Mouse (Mus musculus) embryonic facial prominence, embryonic 15.5 days (tissue): ENCODE results near the gene Capn2. TPM values are rescaled to one million over a fixed set of nuclear protein-coding genes. Genes with fewer than 3 reads are reported as not detected.

Experiments
- ATAC-seq: fragments of 200-750 bp; cut with Nextera tagmentation; 2 replicates; pipeline ENCODE4 v1.8.0; 2017; ENCODE audit warnings: low read depth, moderate TSS enrichment; ENCODE audit not compliant: insufficient number of reproducible peaks, low FRiP score, low TSS enrichment
- H3K27ac ChIP-seq: fragments of 300-500 bp; sonication (generic); replicated peaks from 2 replicates; pipeline ENCODE4 v1.5.1; 2015; ENCODE audit warnings: mild to moderate bottlenecking, inconsistent platforms
- H3K27me3 ChIP-seq: fragments of 300-500 bp; sonication (generic); 2 replicates; pipeline ENCODE4 v1.6.1; 2015; ENCODE audit warnings: inconsistent platforms
- H3K36me3 ChIP-seq: fragments of 300-500 bp; sonication (generic); 2 replicates; pipeline ENCODE4 v1.6.1; 2015; ENCODE audit warnings: mild to moderate bottlenecking, inconsistent platforms
- H3K4me1 ChIP-seq: fragments of 300-500 bp; sonication (generic); 2 replicates; pipeline ENCODE4 v1.6.1; 2015; ENCODE audit warnings: inconsistent platforms
- H3K4me2 ChIP-seq: fragments of 300-500 bp; sonication (generic); replicated peaks from 2 replicates; pipeline ENCODE4 v1.6.1; 2015; ENCODE audit warnings: mild to moderate bottlenecking, inconsistent platforms
- H3K4me3 ChIP-seq: fragments of 300-500 bp; sonication (generic); replicated peaks from 2 replicates; pipeline ENCODE4 v1.5.1; 2015; ENCODE audit warnings: mild to moderate bottlenecking, inconsistent platforms
- H3K9ac ChIP-seq: fragments of 300-500 bp; sonication (generic); 2 replicates; pipeline ENCODE4 v1.6.1; 2015; ENCODE audit warnings: inconsistent platforms
- H3K9me3 ChIP-seq: fragments of 300-500 bp; sonication (generic); replicated peaks from 2 replicates; pipeline ENCODE4 v1.6.1; 2016; ENCODE audit warnings: inconsistent platforms
- WGBS: fragments of 180-500 bp; shearing (Covaris S2); methylation state at CpG from one replicate; pipeline ENCODE4 v1.1.7; 2015; 5-methylcytosine and 5-hydroxymethylcytosine counted together
- polyA plus RNA-seq: library from polyadenylated mRNA; unstranded; fragments of >200 nt; fragmentation: Nextera tagmentation; extraction: Ambion mirVana; gene quantifications from 2 replicates; pipeline ENCODE4 v1.2.1, GENCODE M21; 2015

Gene Capn2
- polyA plus RNA-seq, 1 experiment from 2014 or later: 132 TPM

DNA sequence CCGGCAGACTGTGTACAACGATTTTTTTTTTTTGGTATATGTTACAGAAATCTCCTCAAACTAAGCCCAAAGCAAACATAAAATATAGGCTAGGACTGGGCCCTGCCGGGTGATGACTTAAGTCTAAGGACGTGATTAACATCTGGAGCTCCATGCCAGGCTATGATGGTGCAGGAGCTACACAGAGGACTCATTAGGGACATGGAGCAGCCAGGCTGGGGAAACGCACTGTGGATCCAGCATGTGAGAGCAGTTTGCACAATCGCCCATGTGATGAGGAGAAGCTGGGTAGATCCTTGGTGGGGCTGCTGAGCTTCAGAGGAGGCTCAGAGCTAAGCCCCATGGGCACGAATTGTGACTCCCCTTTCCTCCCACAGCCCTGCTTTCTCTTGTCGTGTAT lies 33.4 kb upstream of the Capn2 start:
- Histone ChIP-seq H3K27ac (no peak overlapping the region), H3K9ac (no peak overlapping the region), H3K27me3 (no peaks in the 10 kb centered on the region), H3K4me3 (no peak overlapping the region), H3K36me3 (no peaks in the 10 kb centered on the region), H3K4me2 (no peak overlapping the region), H3K4me1 (no peaks in the 10 kb centered on the region), H3K9me3 (no peaks in the 10 kb centered on the region)
- 69% methylated on average over 8 of the region's 8 CpGs for WGBS
- ATAC-seq: no peak

DNA sequence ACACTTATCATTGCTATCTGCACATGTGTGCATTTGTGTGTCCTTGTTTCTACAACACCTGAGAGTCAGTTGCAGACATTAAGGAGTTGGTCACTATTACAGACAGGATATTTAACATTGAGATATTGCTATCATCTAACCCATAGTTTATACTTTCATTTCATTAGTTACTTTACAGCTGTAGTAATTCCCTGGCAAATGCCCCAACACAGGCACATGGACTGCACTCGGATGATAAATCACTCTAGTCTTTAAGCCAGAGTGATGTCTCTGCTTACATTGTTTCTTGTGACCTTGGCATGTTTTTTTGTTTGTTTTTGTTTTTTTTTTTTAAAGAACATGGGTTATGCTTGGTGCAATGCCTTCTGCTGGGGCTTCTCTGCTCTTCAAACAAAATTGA lies 26.5 kb upstream of the Capn2 start:
- no peak for ATAC-seq
- no peak overlapping the region for H3K9ac ChIP-seq
- no peaks in the 10 kb centered on the region for H3K9me3 ChIP-seq
- WGBS: 59% methylated on average over 1 of the region's 1 CpGs
- peaks cover 4% of the 10 kb centered on the region; the same call in 1 of the 2 replicates for H3K4me1 ChIP-seq
- H3K4me2 ChIP-seq: no peak overlapping the region
- no peak overlapping the region for H3K27ac ChIP-seq
- H3K27me3 ChIP-seq: no peaks in the 10 kb centered on the region
- H3K36me3 ChIP-seq: no peaks in the 10 kb centered on the region
- H3K4me3 ChIP-seq: no peak overlapping the region

DNA sequence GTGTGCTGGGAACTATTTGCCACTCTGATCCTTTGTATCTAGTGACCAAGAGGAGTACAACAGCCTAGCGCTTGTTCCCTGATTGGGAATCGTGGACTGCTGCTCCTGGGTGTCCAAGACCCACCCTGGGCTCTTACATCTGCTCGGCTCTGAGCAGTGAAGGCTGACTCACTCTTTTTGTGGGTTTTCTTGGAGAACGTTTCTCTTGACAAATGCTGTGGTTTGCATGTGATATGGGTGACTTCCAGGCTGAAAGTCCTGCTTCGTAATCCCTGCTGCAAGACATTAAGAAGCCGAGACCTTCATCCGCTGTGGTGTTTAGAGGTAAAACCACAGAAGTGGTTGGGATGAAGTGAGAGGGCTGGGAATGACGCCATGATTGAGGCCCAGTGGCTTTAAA lies 25.7 kb upstream of the Capn2 start:
- H3K4me2 ChIP-seq: no peak overlapping the region
- no peak overlapping the region for H3K27ac ChIP-seq
- peaks cover 4% of the 10 kb centered on the region; the same call in 1 of the 2 replicates for H3K4me1 ChIP-seq
- no peak overlapping the region for H3K9ac ChIP-seq
- no peak for ATAC-seq
- no peaks in the 10 kb centered on the region for H3K9me3 ChIP-seq
- H3K27me3 ChIP-seq: no peaks in the 10 kb centered on the region
- H3K36me3 ChIP-seq: no peaks in the 10 kb centered on the region
- 51% methylated on average over 8 of the region's 8 CpGs for WGBS
- no peak overlapping the region for H3K4me3 ChIP-seq

DNA sequence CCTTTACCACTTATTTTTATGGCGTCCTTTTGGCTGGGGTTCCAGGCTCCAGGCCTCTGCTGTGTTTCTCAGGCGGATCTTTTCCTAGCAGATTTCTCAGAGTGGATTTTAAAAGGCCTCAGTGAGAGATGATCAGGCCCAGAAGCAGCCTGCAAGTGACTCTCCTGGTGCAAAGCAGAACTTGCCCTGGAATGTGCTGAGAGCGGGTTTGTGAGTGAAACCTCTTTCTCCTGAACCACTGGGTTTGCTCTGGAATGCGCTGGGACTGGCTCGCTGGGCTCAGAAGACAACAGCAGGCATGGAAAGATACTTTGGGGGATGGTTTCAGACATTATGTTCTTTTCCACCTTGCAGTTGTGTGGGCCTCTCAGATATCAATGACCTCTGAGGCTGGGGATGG lies 24.7 kb upstream of the Capn2 start:
- H3K4me3 ChIP-seq: no peak overlapping the region
- no peaks in the 10 kb centered on the region for H3K27me3 ChIP-seq
- no peak overlapping the region for H3K9ac ChIP-seq
- peak overlapping the region; percentile 58; the same call in 1 of the 2 replicates for H3K27ac ChIP-seq
- ATAC-seq: no peak
- H3K4me1 ChIP-seq: peaks cover 4% of the 10 kb centered on the region; the same call in 1 of the 2 replicates
- H3K4me2 ChIP-seq: no peak overlapping the region
- H3K9me3 ChIP-seq: no peaks in the 10 kb centered on the region
- 51% methylated on average over 5 of the region's 5 CpGs for WGBS
- no peaks in the 10 kb centered on the region for H3K36me3 ChIP-seq

DNA sequence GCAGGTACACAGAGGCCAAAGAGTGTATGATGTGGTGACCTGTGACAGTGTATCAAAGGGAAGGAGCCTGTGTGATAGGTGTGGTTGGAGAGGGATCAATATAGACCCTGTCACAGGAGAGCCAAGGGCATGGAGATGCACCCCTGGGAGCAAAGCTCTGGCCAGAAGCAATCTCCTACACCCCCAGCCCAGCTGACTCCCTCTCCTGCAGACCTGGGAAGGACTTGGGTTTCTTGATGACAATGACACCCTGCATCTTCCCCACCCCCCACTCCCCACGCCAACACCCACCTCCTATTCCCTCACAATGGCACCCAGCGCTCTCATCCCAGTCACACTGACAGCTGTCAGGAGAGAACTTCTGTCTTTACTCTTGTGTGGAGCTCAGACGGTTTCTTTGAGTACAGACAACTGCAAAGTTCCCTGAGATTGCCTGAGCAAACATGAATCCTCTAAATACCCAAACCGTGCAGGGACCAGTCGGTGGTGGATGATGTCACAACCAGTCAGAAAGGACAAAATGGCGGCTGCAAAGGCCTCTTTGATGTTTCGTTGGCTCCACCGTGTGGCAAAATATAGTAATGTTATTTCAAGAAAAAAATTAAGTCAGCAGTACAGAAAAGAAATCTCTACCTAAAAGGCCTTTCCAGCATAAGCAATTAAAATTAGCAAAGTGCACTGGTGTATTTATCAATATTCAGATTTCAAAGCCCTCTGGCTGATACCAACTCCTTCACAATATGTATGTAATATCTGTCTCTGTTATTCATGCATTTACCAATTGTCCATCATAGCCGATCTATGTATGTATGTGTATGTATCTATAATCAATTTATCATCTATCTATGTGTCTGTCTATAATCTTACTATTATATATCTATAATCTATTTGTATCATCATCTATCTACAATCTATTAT lies 21.9 kb upstream of the Capn2 start:
- ATAC-seq: peak; percentile 71
- H3K4me3 ChIP-seq: peak overlapping the region; percentile 38
- no peaks in the 10 kb centered on the region for H3K36me3 ChIP-seq
- H3K27me3 ChIP-seq: no peaks in the 10 kb centered on the region
- H3K4me2 ChIP-seq: peak overlapping the region; percentile 65
- 17% methylated on average over 9 of the region's 9 CpGs for WGBS
- peaks cover 4% of the 10 kb centered on the region; the same call in 1 of the 2 replicates for H3K4me1 ChIP-seq
- H3K27ac ChIP-seq: 0 out of 2 replicates have a peak overlapping the region, but pooled peaks have one; percentile 45
- no peak overlapping the region for H3K9ac ChIP-seq
- no peaks in the 10 kb centered on the region for H3K9me3 ChIP-seq

DNA sequence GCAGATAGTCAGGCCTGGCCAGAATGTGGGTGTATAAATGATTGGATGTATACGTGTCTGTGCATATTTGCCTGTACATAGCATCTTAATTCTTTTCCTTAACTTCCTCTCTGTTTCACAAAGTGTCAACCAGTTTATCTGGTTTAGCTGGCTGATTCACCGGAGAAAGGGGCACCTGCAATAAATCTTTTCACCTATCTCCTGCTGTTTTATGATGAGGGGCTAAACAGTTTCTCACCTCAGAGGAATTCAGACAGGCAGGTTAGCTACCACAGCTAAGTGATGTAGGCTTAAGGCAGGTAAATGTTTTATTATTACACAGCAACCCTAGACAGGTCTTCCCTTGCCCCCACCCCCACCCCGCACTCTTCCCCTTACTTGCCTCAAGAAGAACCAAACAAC lies 17.7 kb upstream of the Capn2 start:
- no peak overlapping the region for H3K4me2 ChIP-seq
- H3K27me3 ChIP-seq: no peaks in the 10 kb centered on the region
- no peaks in the 10 kb centered on the region for H3K9me3 ChIP-seq
- no peaks in the 10 kb centered on the region for H3K36me3 ChIP-seq
- H3K9ac ChIP-seq: no peak overlapping the region
- peak overlapping the region; percentile 63; the same call in 1 of the 2 replicates for H3K27ac ChIP-seq
- peaks cover 4% of the 10 kb centered on the region; the same call in 1 of the 2 replicates for H3K4me1 ChIP-seq
- no peak for ATAC-seq
- 58% methylated on average over 3 of the region's 3 CpGs for WGBS
- no peak overlapping the region for H3K4me3 ChIP-seq

DNA sequence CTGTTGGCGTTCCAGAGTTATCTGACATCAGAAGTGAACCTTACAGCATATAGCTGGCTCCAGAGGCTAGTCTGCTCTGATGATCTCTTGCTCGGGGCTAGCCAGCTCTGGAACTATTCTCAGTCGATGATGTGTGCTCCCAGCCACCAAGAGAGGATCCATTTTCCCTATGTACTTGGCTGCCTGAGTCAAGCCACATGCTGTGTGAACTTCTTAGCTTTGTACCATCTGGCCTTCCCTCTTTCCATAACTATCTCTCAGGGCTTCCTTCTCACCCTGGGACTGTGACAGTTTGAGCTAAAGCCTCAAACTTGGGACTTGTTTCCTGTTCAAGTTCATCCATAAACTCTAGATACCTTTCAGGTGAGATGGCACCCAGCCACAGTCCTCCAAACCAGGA lies 16.2 kb upstream of the Capn2 start:
- no peak for ATAC-seq
- Histone ChIP-seq H3K27ac (no peak overlapping the region), H3K9ac (no peak overlapping the region), H3K36me3 (no peaks in the 10 kb centered on the region), H3K4me1 (peaks cover 2% of the 10 kb centered on the region), H3K4me2 (no peak overlapping the region), H3K9me3 (no peaks in the 10 kb centered on the region), H3K4me3 (no peak overlapping the region), H3K27me3 (no peaks in the 10 kb centered on the region)
- WGBS: 66% methylated on average over 3 of the region's 3 CpGs

DNA sequence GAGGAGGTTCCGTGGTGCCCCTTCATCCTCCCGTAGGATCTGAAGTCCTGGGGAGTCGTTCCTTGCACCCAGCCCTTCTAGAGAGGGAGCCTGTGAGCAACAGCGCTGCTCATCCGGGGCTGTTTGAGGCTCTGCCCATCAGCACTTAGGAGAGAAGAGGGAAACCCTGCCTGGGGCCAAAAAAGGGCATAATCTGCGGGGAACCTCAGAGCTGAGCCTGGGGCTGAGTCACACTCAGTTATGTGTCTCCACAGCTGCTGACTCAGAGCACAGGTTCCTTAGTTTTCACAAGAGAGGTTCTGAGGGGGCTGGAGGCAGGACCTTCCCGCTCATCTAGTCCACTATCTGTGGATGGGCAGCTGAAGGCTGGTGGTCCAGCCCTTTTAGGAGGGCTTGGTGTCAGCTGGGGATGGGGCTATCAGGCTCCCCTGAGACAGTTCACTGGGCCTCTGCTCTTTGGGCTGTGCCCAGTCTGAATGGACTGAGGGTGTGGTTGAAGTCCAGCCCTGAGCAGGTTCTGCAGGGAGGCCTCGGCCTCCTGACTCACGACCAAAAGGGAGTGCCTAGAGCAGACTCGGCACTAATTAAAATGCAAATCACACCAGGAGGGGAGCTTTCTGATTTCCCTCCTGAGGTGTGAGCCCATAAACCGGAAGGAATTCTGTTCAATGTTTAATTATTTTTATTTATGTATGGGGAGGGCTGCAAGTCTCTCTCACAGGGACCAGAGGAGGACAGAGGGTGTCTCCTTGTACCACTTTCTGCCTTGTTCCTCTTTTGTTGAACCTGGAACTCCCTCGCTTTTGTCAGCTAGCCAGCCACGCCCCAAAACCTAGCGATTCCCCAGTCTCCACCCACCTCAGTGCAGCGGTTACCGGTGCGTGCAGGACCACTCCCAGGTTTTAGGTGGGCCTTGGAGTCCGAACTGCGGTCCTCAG lies 10.8 kb upstream of the Capn2 start:
- Histone ChIP-seq H3K36me3 (no peaks in the 10 kb centered on the region), H3K4me2 (peak overlapping the region; percentile 24), H3K9me3 (no peaks in the 10 kb centered on the region), H3K4me1 (peaks cover 14% of the 10 kb centered on the region), H3K27ac (0 out of 2 replicates have a peak overlapping the region, but pooled peaks have one; percentile 17), H3K9ac (no peak overlapping the region), H3K27me3 (peaks cover 10% of the 10 kb centered on the region; the same call in 1 of the 2 replicates), H3K4me3 (no peak overlapping the region)
- WGBS: 9% methylated on average over 19 of the region's 19 CpGs
- ATAC-seq: peak; percentile 79

DNA sequence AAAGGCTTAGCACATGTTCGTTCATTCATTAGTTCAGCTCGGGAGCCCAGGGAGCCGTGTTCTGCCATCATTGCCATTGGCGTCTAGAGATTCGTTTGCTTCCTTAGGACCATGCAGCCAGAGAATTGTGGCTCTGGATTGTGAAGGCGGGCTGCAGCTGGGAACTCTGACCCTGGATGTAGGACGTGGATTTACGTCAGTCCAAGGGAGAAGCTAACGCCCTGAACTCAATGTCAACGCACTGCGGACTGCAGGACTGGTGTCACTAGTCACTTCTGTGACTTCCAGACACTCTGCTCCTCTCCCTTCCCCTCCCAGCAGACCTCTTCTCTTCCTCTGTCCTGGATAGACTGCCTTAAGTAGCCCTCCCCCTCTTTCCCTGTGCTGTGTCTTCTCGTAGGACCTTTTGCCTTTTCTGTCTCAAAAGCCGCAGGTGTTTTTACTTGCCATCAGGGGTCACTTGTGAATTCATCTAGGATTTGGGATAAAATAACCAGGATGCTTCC lies 9.9 kb upstream of the Capn2 start:
- Histone ChIP-seq H3K9ac (no peak overlapping the region), H3K4me3 (no peak overlapping the region), H3K9me3 (no peaks in the 10 kb centered on the region), H3K36me3 (no peaks in the 10 kb centered on the region), H3K4me2 (peak overlapping the region; percentile 24), H3K27ac (no peak overlapping the region), H3K4me1 (peaks cover 14% of the 10 kb centered on the region), H3K27me3 (peaks cover 10% of the 10 kb centered on the region; the same call in 1 of the 2 replicates)
- ATAC-seq: no peak
- whole genome bisulfite sequencing: 59% methylated on average over 13 of the region's 13 CpGs

DNA sequence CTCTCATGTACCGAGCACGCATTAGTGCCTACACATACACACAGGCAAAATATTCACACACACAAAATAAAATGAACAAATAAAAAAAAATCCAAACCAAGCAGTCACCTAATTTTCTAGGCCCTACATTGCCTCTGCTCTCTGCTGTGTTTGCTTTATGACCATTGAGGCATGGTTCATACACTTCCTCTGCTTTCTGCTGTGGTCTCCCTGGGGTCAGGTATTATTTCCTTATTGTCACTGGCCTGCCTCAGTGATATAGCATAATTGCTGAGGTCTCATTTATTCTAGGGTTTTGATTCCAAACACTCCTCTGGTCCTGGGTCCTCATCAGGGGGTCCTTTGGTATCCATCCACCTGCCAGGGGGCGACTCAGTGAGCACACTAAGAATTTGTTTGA lies 8.2 kb upstream of the Capn2 start:
- ATAC-seq: no peak
- no peak overlapping the region for H3K27ac ChIP-seq
- 93% methylated on average over 3 of the region's 3 CpGs for WGBS

DNA sequence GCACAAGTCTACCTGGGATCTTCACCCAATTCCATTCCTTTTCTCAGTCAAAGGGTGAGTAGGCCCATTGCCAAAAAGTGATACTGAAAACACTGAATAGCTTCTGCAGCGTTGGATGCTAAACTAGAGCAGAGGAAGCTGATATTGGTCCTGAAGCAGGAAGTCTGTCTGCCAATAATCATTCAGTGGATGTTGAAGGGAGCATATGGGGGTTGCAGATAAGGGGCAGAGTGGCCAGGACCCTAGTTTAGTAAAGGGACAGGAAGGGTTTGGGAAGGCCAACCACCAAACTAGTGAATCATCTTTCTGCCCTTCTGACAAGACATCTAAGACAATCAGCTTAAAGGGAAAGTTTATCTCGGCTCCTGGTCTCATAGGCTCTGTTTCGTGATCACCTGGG lies 6.3 kb upstream of the Capn2 start:
- Histone ChIP-seq H3K36me3 (no peaks in the 10 kb centered on the region), H3K27me3 (peaks cover 10% of the 10 kb centered on the region; the same call in 1 of the 2 replicates), H3K27ac (no peak overlapping the region), H3K4me1 (peaks cover 42% of the 10 kb centered on the region), H3K4me2 (no peak overlapping the region), H3K9ac (no peak overlapping the region), H3K4me3 (no peak overlapping the region), H3K9me3 (no peaks in the 10 kb centered on the region)
- 89% methylated on average over 3 of the region's 3 CpGs for WGBS
- ATAC-seq: no peak

More for the DNA sequence above, 8.2 kb upstream of the Capn2 start:
- H3K27me3 ChIP-seq: peaks cover 10% of the 10 kb centered on the region; the same call in 1 of the 2 replicates
- no peaks in the 10 kb centered on the region for H3K9me3 ChIP-seq
- H3K36me3 ChIP-seq: no peaks in the 10 kb centered on the region
- H3K4me1 ChIP-seq: peaks cover 24% of the 10 kb centered on the region
- no peak overlapping the region for H3K4me3 ChIP-seq
- H3K4me2 ChIP-seq: no peak overlapping the region
- H3K9ac ChIP-seq: no peak overlapping the region
